Mouse (Mus musculus) heart, embryonic 12.5 days (tissue): ENCODE data around the gene Stac3. TPM values are rescaled to one million over a fixed set of nuclear protein-coding genes. Genes with fewer than 3 reads are reported as not detected.
A peak's percentile ranks its signal among the peaks of the same experiment; 100 is the strongest.

Experiments used
- ATAC-seq: fragments of 200-750 bp; cut with Nextera tagmentation; 2 replicates; pipeline ENCODE4 v1.8.0; 2017; ENCODE audit warnings: moderate TSS enrichment, moderate library complexity; ENCODE audit not compliant: insufficient number of reproducible peaks, low FRiP score
- H3K27ac ChIP-seq: fragments of 300-500 bp; sonication (generic); 2 replicates; pipeline ENCODE4 v1.5.1; 2016; ENCODE audit warnings: mild to moderate bottlenecking, moderate library complexity; ENCODE audit not compliant: poor library complexity, severe bottlenecking
- H3K27me3 ChIP-seq: fragments of 300-500 bp; sonication (generic); replicated peaks from 2 replicates; pipeline ENCODE4 v1.6.1; 2016; ENCODE audit warnings: mild to moderate bottlenecking, moderate library complexity
- H3K36me3 ChIP-seq: fragments of 300-500 bp; sonication (generic); 2 replicates; pipeline ENCODE4 v1.6.1; 2016; ENCODE audit warnings: mild to moderate bottlenecking, moderate library complexity
- H3K4me1 ChIP-seq: fragments of 300-500 bp; sonication (generic); replicated peaks from 2 replicates; pipeline ENCODE4 v1.6.1; 2016; ENCODE audit warnings: mild to moderate bottlenecking
- H3K4me2 ChIP-seq: fragments of 300-500 bp; sonication (generic); 2 replicates; pipeline ENCODE4 v1.6.1; 2016; ENCODE audit warnings: mild to moderate bottlenecking, moderate library complexity
- H3K4me3 ChIP-seq: fragments of 300-500 bp; sonication (generic); 2 replicates; pipeline ENCODE4 v1.5.1; 2016; ENCODE audit warnings: mild to moderate bottlenecking
- H3K9ac ChIP-seq: fragments of 300-500 bp; sonication (generic); 2 replicates; pipeline ENCODE4 v1.6.1; 2016; ENCODE audit warnings: mild to moderate bottlenecking, moderate library complexity
- H3K9me3 ChIP-seq: fragments of 300-500 bp; sonication (generic); replicated peaks from 2 replicates; pipeline ENCODE4 v1.6.1; 2016; ENCODE audit warnings: mild to moderate bottlenecking, moderate library complexity
- WGBS: fragments of 180-500 bp; shearing (Covaris S2); methylation state at CpG from one replicate; pipeline ENCODE4 v1.1.7; 2016; 5-methylcytosine and 5-hydroxymethylcytosine counted together
- polyA plus RNA-seq: library from polyadenylated mRNA; unstranded; fragments of >200 nt; fragmentation: Nextera tagmentation; extraction: Ambion mirVana; gene quantifications from 2 replicates; pipeline ENCODE4 v1.2.1, GENCODE M21; 2016

The Stac3 gene
- polyA plus RNA-seq, 1 experiment from 2014 or later, result 1.1 TPM

DNA sequence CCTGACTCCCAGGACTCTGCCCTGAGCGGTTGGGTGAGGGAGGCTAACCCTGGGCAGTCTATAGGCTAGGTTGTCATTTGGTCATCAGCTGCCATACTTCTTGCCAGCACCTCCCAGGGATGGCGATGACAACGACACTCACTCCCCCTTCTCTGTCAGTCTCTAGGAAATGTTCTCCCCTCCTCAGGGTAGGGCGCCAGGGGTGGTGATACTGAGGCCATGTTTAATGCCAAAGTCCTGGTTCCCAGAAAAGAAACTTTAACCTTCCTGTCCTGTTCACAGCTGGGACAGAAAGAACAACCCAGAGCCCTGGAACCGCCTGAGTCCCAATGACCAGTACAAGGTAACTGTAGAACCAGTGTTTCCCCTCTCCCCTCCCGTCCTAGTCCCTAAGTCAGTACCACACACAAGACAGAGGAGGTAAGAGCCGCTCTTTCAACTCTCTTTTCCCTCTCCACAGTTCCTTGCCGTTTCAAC is 14.5 kb downstream of the Stac3 start:
- Histone ChIP-seq H3K9me3 (no peaks in the 10 kb centered on the region), H3K9ac (peak overlapping the region; percentile 54), H3K36me3 (peaks cover 35% of the 10 kb centered on the region), H3K4me2 (peak overlapping the region; percentile 63), H3K27ac (no peak overlapping the region), H3K27me3 (peaks cover 70% of the 10 kb centered on the region), H3K4me1 (peaks cover 64% of the 10 kb centered on the region), H3K4me3 (peak overlapping the region; percentile 29)
- WGBS, result 18% methylated on average over 8 of the region's 8 CpGs
- no peak for ATAC-seq

DNA sequence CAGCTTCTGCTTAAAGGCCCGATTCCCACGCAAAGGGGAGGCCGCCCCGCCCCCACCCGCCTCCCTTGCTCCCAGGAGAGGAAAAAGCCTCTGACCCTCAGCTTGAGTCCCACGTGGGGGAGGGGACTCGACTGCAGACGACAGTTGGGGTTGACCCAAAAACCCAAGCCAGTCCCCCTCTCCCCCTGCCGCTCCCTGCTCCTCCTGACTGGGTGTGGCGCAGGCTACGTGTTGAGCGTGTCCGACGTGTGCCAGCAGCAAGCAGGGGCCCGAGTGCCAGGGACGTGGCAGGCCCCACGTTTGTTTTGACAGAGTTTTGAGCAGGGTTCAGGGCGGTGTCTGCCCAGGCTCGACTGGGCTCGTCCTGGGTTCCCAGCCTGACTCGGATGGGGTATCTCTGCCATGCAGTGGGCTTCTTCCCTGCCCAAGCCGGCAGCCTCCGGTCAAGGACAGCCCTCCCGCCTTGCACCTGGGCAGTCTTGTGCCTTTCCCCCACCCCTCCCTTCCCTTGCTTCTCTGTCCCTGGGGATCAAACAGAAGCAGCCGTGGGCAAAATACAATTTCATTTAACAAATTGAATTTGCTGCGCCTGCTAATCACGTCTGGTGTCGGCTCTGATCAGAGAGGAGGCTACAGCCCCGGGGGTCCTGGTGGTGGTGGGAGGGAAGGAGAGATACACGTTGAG is 15.2 kb downstream of the Stac3 start:
- Histone ChIP-seq H3K27ac (no peak overlapping the region), H3K9ac (peak overlapping the region; percentile 54), H3K4me2 (peak overlapping the region; percentile 63), H3K27me3 (peaks cover 63% of the 10 kb centered on the region), H3K4me3 (peak overlapping the region; percentile 29), H3K9me3 (no peaks in the 10 kb centered on the region), H3K36me3 (peaks cover 35% of the 10 kb centered on the region), H3K4me1 (peaks cover 64% of the 10 kb centered on the region)
- ATAC-seq, result peak; percentile 24; the same call in 1 of the 2 replicates
- 11% methylated on average over 30 of the region's 30 CpGs for WGBS

- WGBS, result 95% methylated on average over 22 of the region's 22 CpGs
- H3K4me1 ChIP-seq, result peaks cover 56% of the 10 kb centered on the region
Observed at GRCm38 (mm10) chr10:127517941-127518340, 16.5 kb downstream of the Stac3 start.

GRCm38 (mm10) chr10:127519041-127519701 is 17.7 kb downstream of the Stac3 start:
- no peaks in the 10 kb centered on the region for H3K9me3 ChIP-seq
- H3K27me3 ChIP-seq, result peaks cover 59% of the 10 kb centered on the region
- ATAC-seq, result no peak
- 89% methylated on average over 26 of the region's 26 CpGs for WGBS
- peaks cover 35% of the 10 kb centered on the region for H3K36me3 ChIP-seq
- H3K9ac ChIP-seq, result no peak overlapping the region
- peaks cover 44% of the 10 kb centered on the region for H3K4me1 ChIP-seq
- no peak overlapping the region for H3K27ac ChIP-seq
- H3K4me3 ChIP-seq, result no peak overlapping the region
- no peak overlapping the region for H3K4me2 ChIP-seq

More at GRCm38 (mm10) chr10:127517941-127518340, 16.5 kb downstream of the Stac3 start:
- Histone ChIP-seq H3K4me2 (no peak overlapping the region), H3K27ac (no peak overlapping the region), H3K36me3 (peaks cover 35% of the 10 kb centered on the region), H3K9ac (no peak overlapping the region), H3K27me3 (peaks cover 56% of the 10 kb centered on the region), H3K9me3 (no peaks in the 10 kb centered on the region), H3K4me3 (no peak overlapping the region)
- ATAC-seq, result no peak

DNA sequence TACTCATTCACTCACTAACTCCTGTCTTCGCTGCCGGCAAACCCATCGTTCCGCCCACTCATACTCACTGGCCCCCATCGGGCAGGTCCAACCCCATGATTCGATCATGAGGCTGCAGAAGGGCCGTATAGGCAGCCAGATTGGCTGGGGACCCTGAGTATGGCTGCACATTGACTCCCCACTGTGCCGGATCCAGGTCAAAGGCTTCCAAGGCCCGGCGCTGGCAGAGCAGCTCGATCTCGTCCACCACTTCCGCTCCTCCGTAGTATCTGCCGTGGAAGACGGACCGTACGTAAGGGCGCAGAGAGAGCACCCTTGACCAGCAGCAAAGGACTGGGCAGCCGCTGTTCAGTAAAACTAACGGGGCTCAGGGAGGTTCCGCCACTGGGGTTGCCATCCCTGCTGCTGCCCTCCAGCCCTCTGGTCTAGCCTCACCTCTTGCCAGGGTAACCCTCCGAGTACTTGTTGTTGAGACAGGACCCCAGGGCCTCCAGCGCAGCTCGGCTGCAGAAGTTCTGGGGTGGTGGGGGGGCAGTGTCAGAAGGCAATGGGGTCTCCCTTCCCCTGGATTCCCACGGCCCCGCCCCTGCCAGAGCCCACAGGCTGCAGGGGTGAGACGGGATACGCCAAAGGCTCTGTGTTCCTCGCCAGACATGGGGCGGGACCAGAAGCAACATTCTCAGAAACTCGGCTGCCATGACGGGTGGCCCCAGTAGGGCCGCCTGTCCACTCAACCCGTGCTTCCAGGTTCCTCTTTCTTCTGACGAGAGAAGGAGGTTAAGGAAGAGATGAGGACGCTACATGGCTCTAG is 18.6 kb downstream of the Stac3 start:
- H3K27me3 ChIP-seq, result peaks cover 59% of the 10 kb centered on the region
- no peak overlapping the region for H3K4me3 ChIP-seq
- peaks cover 35% of the 10 kb centered on the region for H3K36me3 ChIP-seq
- WGBS, result 92% methylated on average over 37 of the region's 37 CpGs
- H3K9me3 ChIP-seq, result no peaks in the 10 kb centered on the region
- H3K27ac ChIP-seq, result no peak overlapping the region
- no peak for ATAC-seq
- peaks cover 35% of the 10 kb centered on the region for H3K4me1 ChIP-seq
- peak overlapping the region; percentile 75; the same call in 1 of the 2 replicates for H3K4me2 ChIP-seq
- no peak overlapping the region for H3K9ac ChIP-seq

DNA sequence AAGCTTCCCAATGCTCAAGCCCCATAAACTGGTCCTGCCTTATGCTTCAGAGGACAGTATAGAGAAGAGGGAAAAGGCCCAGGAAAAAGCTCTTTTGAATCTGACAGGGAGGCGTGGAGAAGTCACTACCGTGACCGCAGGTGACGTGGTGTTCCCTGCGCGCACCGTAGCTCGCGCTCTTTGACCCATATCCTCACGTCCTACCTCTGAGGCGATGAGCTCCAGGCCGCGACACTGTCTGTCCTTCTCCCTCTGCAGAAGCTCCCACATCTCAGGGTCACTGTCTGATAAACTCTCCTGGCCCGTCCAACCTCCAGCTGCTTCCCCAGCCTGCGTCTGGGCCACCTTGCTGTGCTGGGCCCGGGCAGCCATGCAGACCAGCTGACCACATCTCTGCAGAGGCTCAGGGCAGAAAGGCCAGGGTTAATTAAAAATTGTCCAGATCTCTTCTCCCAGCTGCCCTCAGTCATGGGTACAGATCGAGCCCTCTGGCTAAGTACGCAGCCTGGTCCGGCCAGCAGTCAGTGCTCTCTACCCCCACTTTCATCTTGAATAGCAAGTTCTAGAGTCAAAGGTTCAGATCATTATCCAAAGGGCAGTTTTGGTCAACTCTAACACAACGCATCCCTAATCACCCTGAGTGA is 19.4 kb downstream of the Stac3 start:
- peak overlapping the region; percentile 79 for H3K9ac ChIP-seq
- WGBS, result 79% methylated on average over 20 of the region's 20 CpGs
- ATAC-seq, result no peak
- peak overlapping the region; percentile 75 for H3K4me2 ChIP-seq
- H3K27me3 ChIP-seq, result peaks cover 59% of the 10 kb centered on the region
- H3K4me1 ChIP-seq, result peaks cover 32% of the 10 kb centered on the region
- peak overlapping the region; percentile 66 for H3K4me3 ChIP-seq
- no peaks in the 10 kb centered on the region for H3K9me3 ChIP-seq
- no peak overlapping the region for H3K27ac ChIP-seq
- peaks cover 35% of the 10 kb centered on the region for H3K36me3 ChIP-seq

DNA sequence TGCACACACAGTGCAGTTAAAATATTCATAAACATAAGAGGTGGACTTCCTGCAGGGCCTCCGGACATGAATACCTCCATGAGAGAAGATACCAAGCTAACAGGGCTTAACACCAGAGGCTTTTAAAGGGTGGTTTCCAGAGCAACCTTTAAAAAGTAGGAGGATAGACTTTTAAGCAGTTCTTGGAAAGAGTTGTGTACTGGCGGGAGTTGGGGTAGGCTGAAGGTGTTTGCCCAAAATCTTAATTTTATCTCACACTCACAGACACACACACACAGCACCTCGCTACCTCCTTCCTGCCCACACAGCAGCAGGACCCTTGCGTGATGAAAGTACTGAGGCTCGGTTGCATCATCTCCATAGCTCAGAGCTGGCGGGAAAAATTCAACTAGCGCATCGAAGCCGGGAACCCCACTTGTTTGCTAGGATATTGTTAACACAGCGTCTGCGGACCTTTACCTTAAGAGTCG is 20.2 kb downstream of the Stac3 start:
- Histone ChIP-seq H3K4me1 (peaks cover 32% of the 10 kb centered on the region), H3K27me3 (peaks cover 61% of the 10 kb centered on the region), H3K36me3 (peaks cover 35% of the 10 kb centered on the region), H3K9ac (peak overlapping the region; percentile 79), H3K27ac (no peak overlapping the region), H3K4me2 (peak overlapping the region; percentile 75), H3K4me3 (peak overlapping the region; percentile 66), H3K9me3 (no peaks in the 10 kb centered on the region)
- ATAC-seq, result no peak
- WGBS, result 8% methylated on average over 12 of the region's 12 CpGs

DNA sequence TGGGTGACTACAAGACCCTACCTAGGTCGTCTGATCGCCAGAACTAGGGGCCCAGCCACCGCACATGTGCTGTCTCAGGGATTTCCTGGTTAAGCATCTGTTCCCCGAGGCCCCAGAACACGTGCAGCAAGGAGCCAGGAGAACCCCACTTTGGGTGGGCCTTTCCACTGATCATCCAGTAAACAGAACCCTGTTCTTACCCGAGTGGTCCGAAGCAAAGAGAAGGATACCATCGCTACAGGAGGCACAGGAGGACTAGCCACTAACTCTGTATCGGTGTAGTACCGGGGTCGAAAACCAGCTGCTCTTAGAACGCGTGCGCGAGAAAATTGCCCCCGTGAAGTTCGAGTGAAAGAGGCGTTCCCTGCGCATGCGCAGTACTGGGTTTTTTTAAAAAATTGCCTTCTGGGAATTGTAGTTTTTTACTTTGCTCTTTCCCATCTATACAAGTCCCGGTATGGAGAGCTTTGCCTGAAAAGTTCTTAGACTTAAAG is 20.6 kb downstream of the Stac3 start, which contains the start of gene Shmt2:
Gene Shmt2, minus strand, starts transcription at position 357 of the 494 bp plus-strand sequence.
- H3K27ac ChIP-seq, result no peak within 1 kb of the TSS
- under 1% methylated on average over 21 of the region's 21 CpGs for WGBS
- H3K9me3 ChIP-seq, result no peaks in the 10 kb centered on the region
- peak within 1 kb of the TSS; percentile 79 for H3K9ac ChIP-seq
- H3K36me3 ChIP-seq, result peaks cover 34% of the 10 kb centered on the region
- H3K4me1 ChIP-seq, result peaks cover 29% of the 10 kb centered on the region
- peaks cover 63% of the 10 kb centered on the region for H3K27me3 ChIP-seq
- H3K4me2 ChIP-seq, result peak within 1 kb of the TSS; percentile 75
- peak within 1 kb of the TSS; percentile 66 for H3K4me3 ChIP-seq
- ATAC-seq, result peak; percentile 68

DNA sequence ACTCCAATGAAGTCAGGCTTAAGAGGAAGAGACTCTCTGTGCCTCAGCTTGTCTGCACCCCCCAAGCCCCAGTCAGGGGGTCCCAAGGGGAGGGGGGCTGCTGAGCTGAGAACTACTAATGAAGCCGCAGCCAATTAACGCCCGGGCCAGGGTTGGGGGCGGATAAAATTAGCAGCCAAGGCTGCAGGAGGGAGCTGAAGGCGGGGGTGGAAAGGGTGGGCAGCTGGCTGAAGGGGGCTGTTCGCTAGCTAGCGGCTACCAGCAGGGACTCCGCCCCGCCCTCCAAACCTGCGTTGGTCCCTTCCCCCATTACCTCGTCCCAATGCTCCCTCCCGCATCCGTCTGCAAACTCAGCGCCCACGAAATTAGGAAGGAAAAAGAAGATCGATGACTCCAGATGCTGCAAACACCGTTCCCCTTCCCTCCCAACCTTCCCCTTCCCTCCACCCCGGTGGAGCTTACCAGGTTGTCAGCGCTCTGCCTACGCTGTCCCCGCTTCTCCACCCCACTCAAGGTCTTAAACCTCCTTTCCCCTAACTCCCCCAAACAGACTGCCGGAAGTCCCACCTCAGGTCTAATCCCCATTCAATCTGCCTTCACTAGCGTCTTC is 23.3 kb downstream of the Stac3 start:
- 4% methylated on average over 23 of the region's 23 CpGs for WGBS
- no peak overlapping the region; the same call in 1 of the 2 replicates for H3K4me2 ChIP-seq

DNA sequence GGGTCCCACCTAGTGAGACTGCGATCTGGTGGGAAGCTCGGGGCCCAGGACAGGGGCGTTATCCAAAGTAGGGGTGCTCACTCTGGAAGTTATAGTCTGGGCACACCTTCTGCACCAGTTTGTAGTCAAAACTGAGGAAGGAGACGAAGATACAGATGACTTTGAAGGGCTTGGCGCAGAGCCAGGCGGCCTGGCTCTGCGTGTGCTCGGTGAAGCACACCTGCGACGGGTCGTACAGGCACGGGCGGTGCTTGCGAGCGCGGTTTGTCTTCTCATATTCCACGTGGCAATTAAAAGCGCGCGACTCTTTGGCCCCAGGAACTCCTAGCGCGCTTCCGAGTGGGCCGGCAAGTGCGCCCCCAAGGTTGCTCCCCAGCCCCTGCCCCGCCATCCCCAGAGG is 24.6 kb downstream of the Stac3 start:
- Histone ChIP-seq H3K27ac (no peak overlapping the region), H3K9me3 (no peaks in the 10 kb centered on the region), H3K27me3 (peaks cover 82% of the 10 kb centered on the region), H3K4me1 (peaks cover 20% of the 10 kb centered on the region), H3K9ac (0 out of 2 replicates have a peak overlapping the region, but pooled peaks have one; percentile 21), H3K4me2 (peak overlapping the region; percentile 65), H3K4me3 (peak overlapping the region; percentile 38), H3K36me3 (no peaks in the 10 kb centered on the region)
- no peak for ATAC-seq
- WGBS, result 3% methylated on average over 26 of the region's 26 CpGs

More for the DNA sequence above, 23.3 kb downstream of the Stac3 start:
- Histone ChIP-seq H3K27me3 (peaks cover 69% of the 10 kb centered on the region), H3K27ac (no peak overlapping the region), H3K36me3 (peaks cover 7% of the 10 kb centered on the region), H3K4me1 (peaks cover 26% of the 10 kb centered on the region), H3K9me3 (no peaks in the 10 kb centered on the region), H3K4me3 (no peak overlapping the region), H3K9ac (no peak overlapping the region)
- no peak for ATAC-seq
